Mouse (Mus musculus): ENCODE measurements around the gene Rapgef3. TPM values are rescaled to one million over a fixed set of nuclear protein-coding genes. Genes with fewer than 3 reads are reported as not detected.

Gene Rapgef3
- total RNA-seq, 2 experiments from 2014 or later: 9.8 to 13.6 TPM

- DNase-seq: no peak
- H3K4me3 ChIP-seq: no peak overlapping the region
- H3K27ac ChIP-seq: no peak overlapping the region
- intact Hi-C loops (cut with DNase I): no loop called here
- no peak for TF ChIP-seq CTCF (IDR thresholded peaks at IDR 0.05)
These were observed 40.8 kb upstream of the Rapgef3 start for GRCm38 (mm10) chr15:97808532-97808931.

- Histone ChIP-seq H3K27ac (no peak overlapping the region), H3K4me3 (no peak overlapping the region)
- no peak for TF ChIP-seq CTCF (IDR thresholded peaks at IDR 0.05)
- no peak for DNase-seq
- intact Hi-C loops (cut with DNase I): no loop called here
These were observed 40.1 kb upstream of the Rapgef3 start for GRCm38 (mm10) chr15:97807867-97808266.

- peak; percentile 61 for DNase-seq
- Histone ChIP-seq H3K27ac (no peak overlapping the region), H3K4me3 (no peak overlapping the region)
- TF ChIP-seq CTCF (IDR thresholded peaks at IDR 0.05): no peak
- intact Hi-C loops (cut with DNase I): no loop called here
These were observed 34.8 kb upstream of the Rapgef3 start for GRCm38 (mm10) chr15:97802575-97802974.

- H3K4me3 ChIP-seq: no peak overlapping the region
- TF ChIP-seq CTCF (IDR thresholded peaks at IDR 0.05): no peak
- intact Hi-C loops (cut with DNase I): no loop called here
- H3K27ac ChIP-seq: no peak overlapping the region
- DNase-seq: no peak
These were observed 34.0 kb upstream of the Rapgef3 start for GRCm38 (mm10) chr15:97801811-97802210.

GRCm38 (mm10) chr15:97800853-97801252 is 33.1 kb upstream of the Rapgef3 start:
- Histone ChIP-seq H3K27ac (no peak overlapping the region), H3K4me3 (no peak overlapping the region)
- no peak for DNase-seq
- intact Hi-C loops (cut with DNase I): no loop called here
- no peak for TF ChIP-seq CTCF (IDR thresholded peaks at IDR 0.05)

- H3K4me3 ChIP-seq: no peak overlapping the region
- intact Hi-C loops (cut with DNase I): no loop called here
- DNase-seq: no peak
- no peak for TF ChIP-seq CTCF (IDR thresholded peaks at IDR 0.05)
- H3K27ac ChIP-seq: no peak overlapping the region
These were observed 31.7 kb upstream of the Rapgef3 start for GRCm38 (mm10) chr15:97799446-97799845.

GRCm38 (mm10) chr15:97798134-97798533 is 30.4 kb upstream of the Rapgef3 start:
- no peak overlapping the region for H3K27ac ChIP-seq
- DNase-seq: no peak
- intact Hi-C loops (cut with DNase I): no loop called here
- no peak overlapping the region for H3K4me3 ChIP-seq
- no peak for TF ChIP-seq CTCF (IDR thresholded peaks at IDR 0.05)

- intact Hi-C loops (cut with DNase I): no loop called here
- Histone ChIP-seq H3K4me3 (no peak overlapping the region), H3K27ac (no peak overlapping the region)
- no peak for TF ChIP-seq CTCF (IDR thresholded peaks at IDR 0.05)
- no peak for DNase-seq
These were observed 29.0 kb upstream of the Rapgef3 start for GRCm38 (mm10) chr15:97796674-97797310.

- Histone ChIP-seq H3K4me3 (no peak overlapping the region), H3K27ac (no peak overlapping the region)
- intact Hi-C loops (cut with DNase I): no loop called here
- no peak for TF ChIP-seq CTCF (IDR thresholded peaks at IDR 0.05)
- no peak for DNase-seq
These were observed 27.9 kb upstream of the Rapgef3 start for GRCm38 (mm10) chr15:97795559-97796235.

GRCm38 (mm10) chr15:97794268-97794667 is 26.5 kb upstream of the Rapgef3 start:
- TF ChIP-seq CTCF (IDR thresholded peaks at IDR 0.05): peak; percentile 53
- Histone ChIP-seq H3K4me3 (no peak overlapping the region), H3K27ac (no peak overlapping the region)
- intact Hi-C loops (cut with DNase I): no loop called here
- DNase-seq: no peak

GRCm38 (mm10) chr15:97793386-97794153 is 25.8 kb upstream of the Rapgef3 start:
- TF ChIP-seq CTCF (IDR thresholded peaks at IDR 0.05): no peak
- no peak for DNase-seq
- Histone ChIP-seq H3K27ac (no peak overlapping the region), H3K4me3 (no peak overlapping the region)
- intact Hi-C loops (cut with DNase I): no loop called here

- TF ChIP-seq CTCF (IDR thresholded peaks at IDR 0.05): no peak
- DNase-seq: no peak
- Histone ChIP-seq H3K27ac (peak overlapping the region; percentile 20; the same call in 1 of the 2 replicates), H3K4me3 (no peak overlapping the region)
- intact Hi-C loops (cut with DNase I): no loop called here
These were observed 23.4 kb upstream of the Rapgef3 start for GRCm38 (mm10) chr15:97791126-97791700.
